Mouse (Mus musculus): ENCODE results near the gene Ablim1. TPM values are rescaled to one million over a fixed set of nuclear protein-coding genes. Genes with fewer than 3 reads are reported as not detected.

Gene Ablim1
- polyA plus RNA-seq, 1 experiment = 12.2 TPM

DNA sequence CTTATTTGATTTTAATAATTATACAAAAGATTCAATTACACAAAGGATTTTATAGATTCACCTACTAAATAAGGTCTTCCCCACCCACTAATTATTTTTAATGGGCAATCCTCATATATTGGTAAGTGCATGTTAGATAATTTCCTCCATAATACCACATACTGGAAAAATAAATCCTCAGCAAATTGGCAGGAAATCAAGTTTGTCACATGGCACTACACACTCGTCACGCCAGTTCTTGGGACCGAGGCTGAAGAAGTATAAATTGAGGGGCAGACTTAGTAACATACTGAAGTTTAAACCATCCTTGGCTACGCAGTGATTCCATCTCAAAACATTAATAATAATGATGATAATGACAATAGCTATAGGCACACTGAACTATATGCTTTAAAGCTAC, 8.1 kb downstream of the Ablim1 start:
- Histone ChIP-seq H3K9ac (ENCODE audit: low read depth, poor library complexity, severe bottlenecking) (no peak overlapping the region), H3K36me3 (ENCODE audit: control insufficient read depth, insufficient read depth, low read length, poor library complexity, severe bottlenecking) (no peaks in the 10 kb centered on the region), H3K4me3 (ENCODE audit: low read depth, low read length) (no peak overlapping the region), H3K27ac (ENCODE audit: insufficient read depth, low read length) (no peak overlapping the region), H3K4me1 (ENCODE audit: control insufficient read depth, insufficient read depth, low read length) (no peaks in the 10 kb centered on the region), H3K9me3 (replicated peaks; ENCODE audit: control insufficient read depth, insufficient read depth, low read length, poor library complexity, severe bottlenecking) (no peaks in the 10 kb centered on the region), H3K27me3 (ENCODE audit: control insufficient read depth, insufficient read depth, low read length, poor library complexity, severe bottlenecking) (no peaks in the 10 kb centered on the region)
- TF ChIP-seq EP300 (IDR thresholded peaks at IDR 0.05; ENCODE audit: insufficient read depth, low read depth, low read length) = no peak
- no peak for TF ChIP-seq POLR2A (IDR thresholded peaks at IDR 0.05; ENCODE audit: insufficient read depth, low read length)
- no peak for TF ChIP-seq CTCF (IDR thresholded peaks at IDR 0.05; ENCODE audit: low read depth, low read length)

DNA sequence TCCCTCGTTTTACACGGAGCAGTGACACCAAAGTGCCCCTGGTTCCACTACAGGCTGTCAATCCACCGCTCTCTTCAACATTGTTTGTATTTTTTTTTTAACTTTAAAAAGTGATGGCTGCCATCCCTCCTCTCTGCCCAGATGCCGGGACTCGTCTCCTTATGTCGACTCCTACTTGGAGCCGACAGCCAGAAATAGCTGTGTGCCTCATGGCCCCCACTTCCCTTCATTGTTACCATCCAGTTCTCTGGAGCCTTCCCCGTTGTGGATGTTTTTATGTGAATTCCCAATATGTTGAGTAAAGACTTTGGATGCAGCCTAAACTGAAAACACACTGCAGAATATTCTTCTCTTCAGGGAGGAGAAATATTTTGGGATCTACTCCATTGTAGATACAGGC, 8.7 kb downstream of the Ablim1 start:
- Histone ChIP-seq H3K9ac (ENCODE audit: low read depth, poor library complexity, severe bottlenecking) (no peak overlapping the region), H3K27ac (ENCODE audit: insufficient read depth, low read length) (no peak overlapping the region), H3K4me1 (ENCODE audit: control insufficient read depth, insufficient read depth, low read length) (no peaks in the 10 kb centered on the region), H3K4me3 (ENCODE audit: low read depth, low read length) (no peak overlapping the region), H3K27me3 (ENCODE audit: control insufficient read depth, insufficient read depth, low read length, poor library complexity, severe bottlenecking) (no peaks in the 10 kb centered on the region), H3K9me3 (replicated peaks; ENCODE audit: control insufficient read depth, insufficient read depth, low read length, poor library complexity, severe bottlenecking) (no peaks in the 10 kb centered on the region), H3K36me3 (ENCODE audit: control insufficient read depth, insufficient read depth, low read length, poor library complexity, severe bottlenecking) (no peaks in the 10 kb centered on the region)
- no peak for TF ChIP-seq POLR2A (IDR thresholded peaks at IDR 0.05; ENCODE audit: insufficient read depth, low read length)
- TF ChIP-seq CTCF (IDR thresholded peaks at IDR 0.05; ENCODE audit: low read depth, low read length) = no peak
- no peak for TF ChIP-seq EP300 (IDR thresholded peaks at IDR 0.05; ENCODE audit: insufficient read depth, low read depth, low read length)

DNA sequence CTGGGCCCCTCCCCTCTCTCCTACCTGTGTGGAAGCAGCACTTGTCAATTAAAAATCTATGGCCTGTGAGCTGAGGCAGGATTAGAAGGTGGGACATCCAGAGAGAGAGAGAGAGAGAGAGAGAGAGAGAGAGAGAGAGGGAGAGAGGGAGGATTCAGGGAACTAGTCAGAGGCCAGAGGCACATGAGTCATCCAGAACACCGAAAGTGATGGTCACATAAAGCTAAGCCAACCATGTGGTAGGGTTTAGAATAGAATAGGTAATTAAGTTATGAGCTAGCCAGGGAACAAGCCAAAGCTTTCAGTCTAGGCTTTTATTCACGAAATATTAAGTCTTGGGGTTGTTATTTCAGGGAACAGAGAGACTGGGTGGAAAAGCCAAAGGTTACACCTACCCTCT, 10.1 kb downstream of the Ablim1 start:
- no peak overlapping the region for H3K9ac ChIP-seq (ENCODE audit: low read depth, poor library complexity, severe bottlenecking)
- H3K4me3 ChIP-seq (ENCODE audit: low read depth, low read length) = no peak overlapping the region
- no peaks in the 10 kb centered on the region for H3K27me3 ChIP-seq (ENCODE audit: control insufficient read depth, insufficient read depth, low read length, poor library complexity, severe bottlenecking)
- H3K4me1 ChIP-seq (ENCODE audit: control insufficient read depth, insufficient read depth, low read length) = no peaks in the 10 kb centered on the region
- no peak overlapping the region for H3K27ac ChIP-seq (ENCODE audit: insufficient read depth, low read length)
- no peaks in the 10 kb centered on the region for H3K36me3 ChIP-seq (ENCODE audit: control insufficient read depth, insufficient read depth, low read length, poor library complexity, severe bottlenecking)
- H3K9me3 ChIP-seq (replicated peaks; ENCODE audit: control insufficient read depth, insufficient read depth, low read length, poor library complexity, severe bottlenecking) = no peaks in the 10 kb centered on the region
- TF ChIP-seq EP300 (IDR thresholded peaks at IDR 0.05; ENCODE audit: insufficient read depth, low read depth, low read length) = no peak
- TF ChIP-seq CTCF (IDR thresholded peaks at IDR 0.05; ENCODE audit: low read depth, low read length) = no peak
- no peak for TF ChIP-seq POLR2A (IDR thresholded peaks at IDR 0.05; ENCODE audit: insufficient read depth, low read length)

DNA sequence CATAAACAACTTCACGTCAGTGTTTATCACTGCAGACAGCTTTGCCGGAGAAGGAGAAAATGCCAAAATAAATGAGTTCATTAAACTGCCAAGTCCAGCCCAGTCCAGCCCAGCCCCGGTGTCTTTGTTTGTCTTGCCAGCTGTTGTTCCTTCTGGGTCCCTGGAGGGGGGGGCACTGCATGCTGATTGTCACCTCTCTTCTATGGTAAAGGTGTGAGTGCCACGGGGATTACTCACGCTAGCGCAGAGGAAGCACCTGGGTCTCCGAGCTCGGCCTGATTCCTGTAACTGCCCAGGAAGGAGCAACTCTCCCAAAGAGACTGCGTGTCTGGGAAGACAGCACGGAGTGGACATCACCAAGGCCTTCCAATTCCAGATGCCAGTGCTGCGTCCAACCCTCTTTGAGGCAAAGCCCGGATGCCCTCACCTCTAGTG, 12.7 kb downstream of the Ablim1 start:
- no peaks in the 10 kb centered on the region for H3K27me3 ChIP-seq (ENCODE audit: control insufficient read depth, insufficient read depth, low read length, poor library complexity, severe bottlenecking)
- H3K4me3 ChIP-seq (ENCODE audit: low read depth, low read length) = no peak overlapping the region
- no peaks in the 10 kb centered on the region for H3K4me1 ChIP-seq (ENCODE audit: control insufficient read depth, insufficient read depth, low read length)
- TF ChIP-seq EP300 (IDR thresholded peaks at IDR 0.05; ENCODE audit: insufficient read depth, low read depth, low read length) (no peak), POLR2A (IDR thresholded peaks at IDR 0.05; ENCODE audit: insufficient read depth, low read length) (no peak), CTCF (IDR thresholded peaks at IDR 0.05; ENCODE audit: low read depth, low read length) (no peak)
- no peaks in the 10 kb centered on the region for H3K9me3 ChIP-seq (replicated peaks; ENCODE audit: control insufficient read depth, insufficient read depth, low read length, poor library complexity, severe bottlenecking)
- no peak overlapping the region for H3K27ac ChIP-seq (ENCODE audit: insufficient read depth, low read length)
- H3K36me3 ChIP-seq (ENCODE audit: control insufficient read depth, insufficient read depth, low read length, poor library complexity, severe bottlenecking) = no peaks in the 10 kb centered on the region
- no peak overlapping the region for H3K9ac ChIP-seq (ENCODE audit: low read depth, poor library complexity, severe bottlenecking)

DNA sequence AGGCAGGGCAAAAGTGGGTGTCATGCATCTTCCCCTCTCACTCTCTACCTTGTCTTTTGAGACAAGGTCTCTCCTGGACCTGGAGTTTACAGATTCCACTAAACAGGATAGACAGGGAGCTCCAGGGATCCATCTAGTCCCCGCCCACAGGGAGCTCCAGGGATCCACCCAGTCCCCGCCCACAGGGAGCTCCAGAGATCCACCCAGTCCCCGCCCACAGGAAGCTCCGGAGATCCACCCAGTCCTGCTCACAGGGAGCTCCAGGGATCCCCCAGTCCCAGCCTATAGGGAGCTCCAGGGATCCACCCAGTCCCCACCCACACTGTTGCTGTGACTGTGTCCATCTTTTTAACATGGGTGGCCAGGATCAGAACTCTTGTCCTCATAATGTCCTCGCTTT, 16.7 kb downstream of the Ablim1 start:
- no peak overlapping the region for H3K27ac ChIP-seq (ENCODE audit: insufficient read depth, low read length)
- H3K36me3 ChIP-seq (ENCODE audit: control insufficient read depth, insufficient read depth, low read length, poor library complexity, severe bottlenecking) = no peaks in the 10 kb centered on the region
- H3K4me3 ChIP-seq (ENCODE audit: low read depth, low read length) = no peak overlapping the region
- no peak overlapping the region for H3K9ac ChIP-seq (ENCODE audit: low read depth, poor library complexity, severe bottlenecking)
- TF ChIP-seq CTCF (IDR thresholded peaks at IDR 0.05; ENCODE audit: low read depth, low read length) (no peak), EP300 (IDR thresholded peaks at IDR 0.05; ENCODE audit: insufficient read depth, low read depth, low read length) (no peak), POLR2A (IDR thresholded peaks at IDR 0.05; ENCODE audit: insufficient read depth, low read length) (no peak)
- H3K4me1 ChIP-seq (ENCODE audit: control insufficient read depth, insufficient read depth, low read length) = no peaks in the 10 kb centered on the region
- no peaks in the 10 kb centered on the region for H3K9me3 ChIP-seq (replicated peaks; ENCODE audit: control insufficient read depth, insufficient read depth, low read length, poor library complexity, severe bottlenecking)
- no peaks in the 10 kb centered on the region for H3K27me3 ChIP-seq (ENCODE audit: control insufficient read depth, insufficient read depth, low read length, poor library complexity, severe bottlenecking)

DNA sequence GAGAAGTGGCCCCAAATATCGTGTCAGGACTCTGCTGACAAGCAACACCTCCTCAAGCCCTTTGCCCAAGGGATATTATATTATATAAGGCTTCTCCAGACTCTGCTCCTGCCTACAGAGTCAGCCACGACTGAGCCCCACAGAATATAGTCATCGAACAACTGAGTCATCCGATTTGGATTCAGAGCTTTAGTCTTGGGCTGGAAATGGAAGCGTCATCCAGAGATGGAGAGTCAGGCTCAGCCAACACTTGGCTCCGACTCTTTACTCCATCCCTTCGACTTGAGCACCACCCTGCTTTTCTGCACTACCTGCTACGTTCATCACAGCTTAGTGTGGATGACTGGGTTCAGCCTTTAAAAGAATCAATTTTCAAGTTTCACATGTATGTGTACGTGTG, 17.3 kb downstream of the Ablim1 start:
- Histone ChIP-seq H3K9ac (ENCODE audit: low read depth, poor library complexity, severe bottlenecking) (no peak overlapping the region), H3K27ac (ENCODE audit: insufficient read depth, low read length) (no peak overlapping the region), H3K4me3 (ENCODE audit: low read depth, low read length) (no peak overlapping the region), H3K9me3 (replicated peaks; ENCODE audit: control insufficient read depth, insufficient read depth, low read length, poor library complexity, severe bottlenecking) (no peaks in the 10 kb centered on the region), H3K4me1 (ENCODE audit: control insufficient read depth, insufficient read depth, low read length) (no peaks in the 10 kb centered on the region), H3K27me3 (ENCODE audit: control insufficient read depth, insufficient read depth, low read length, poor library complexity, severe bottlenecking) (no peaks in the 10 kb centered on the region), H3K36me3 (ENCODE audit: control insufficient read depth, insufficient read depth, low read length, poor library complexity, severe bottlenecking) (no peaks in the 10 kb centered on the region)
- TF ChIP-seq CTCF (IDR thresholded peaks at IDR 0.05; ENCODE audit: low read depth, low read length) (no peak), POLR2A (IDR thresholded peaks at IDR 0.05; ENCODE audit: insufficient read depth, low read length) (no peak), EP300 (IDR thresholded peaks at IDR 0.05; ENCODE audit: insufficient read depth, low read depth, low read length) (no peak)
